Mouse (Mus musculus): ENCODE measurements around the gene Ankrd28. TPM values are rescaled to one million over a fixed set of nuclear protein-coding genes. Genes with fewer than 3 reads are reported as not detected.

The Ankrd28 gene
- polyA plus RNA-seq, 1 experiment from 2014 or later: 12.1 TPM

- Histone ChIP-seq H3K4me3 (ENCODE audit: low read depth, low read length) (no peak overlapping the region), H3K27me3 (ENCODE audit: control insufficient read depth, insufficient read depth, low read length) (no peaks in the 10 kb centered on the region), H3K4me2 (replicated peaks; ENCODE audit: low read depth, low read length) (no peak overlapping the region), H3K27ac (ENCODE audit: low read length) (no peak overlapping the region), H3K9ac (replicated peaks; ENCODE audit: low read depth, low read length) (no peak overlapping the region), H3K4me1 (ENCODE audit: control insufficient read depth, insufficient read depth, low read length) (no peaks in the 10 kb centered on the region), H3K9me3 (ENCODE audit: control insufficient read depth, low read depth, low read length) (no peaks in the 10 kb centered on the region), H3K36me3 (ENCODE audit: control insufficient read depth, insufficient read depth, low read length) (no peaks in the 10 kb centered on the region)
- ATAC-seq (ENCODE audit: insufficient number of reproducible peaks, insufficient read depth, low FRiP score, low read depth): no peak
- 72% methylated on average over 5 of the region's 5 CpGs for WGBS
These were observed 25.6 kb upstream of the Ankrd28 start for GRCm38 (mm10) chr14:31856007-31856406.

DNA sequence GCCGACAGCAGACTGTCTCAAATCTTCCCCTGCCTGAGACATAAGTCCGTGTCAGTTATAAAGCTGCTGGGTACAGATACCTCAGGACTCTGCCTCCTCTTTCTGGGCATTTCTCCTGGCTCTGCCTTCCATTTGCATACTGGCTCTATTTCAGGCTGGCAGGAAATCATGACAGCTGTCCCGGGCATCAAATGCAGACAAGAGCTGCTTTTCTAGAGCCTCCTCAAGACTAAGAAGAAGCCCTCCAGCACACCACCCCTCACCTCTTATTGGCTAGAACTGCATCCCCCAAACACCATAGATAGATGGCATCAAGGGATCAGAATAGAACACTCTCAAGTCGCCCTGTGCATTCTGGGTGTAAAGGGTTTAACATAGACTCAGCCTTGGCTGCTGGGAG, 24.2 kb upstream of the Ankrd28 start:
- no peak overlapping the region for H3K4me3 ChIP-seq (ENCODE audit: low read depth, low read length)
- H3K27ac ChIP-seq (ENCODE audit: low read length): no peak overlapping the region
- H3K27me3 ChIP-seq (ENCODE audit: control insufficient read depth, insufficient read depth, low read length): no peaks in the 10 kb centered on the region
- H3K36me3 ChIP-seq (ENCODE audit: control insufficient read depth, insufficient read depth, low read length): no peaks in the 10 kb centered on the region
- ATAC-seq (ENCODE audit: insufficient number of reproducible peaks, insufficient read depth, low FRiP score, low read depth): no peak
- no peaks in the 10 kb centered on the region for H3K9me3 ChIP-seq (ENCODE audit: control insufficient read depth, low read depth, low read length)
- no peak overlapping the region for H3K9ac ChIP-seq (replicated peaks; ENCODE audit: low read depth, low read length)
- no peaks in the 10 kb centered on the region for H3K4me1 ChIP-seq (ENCODE audit: control insufficient read depth, insufficient read depth, low read length)
- no peak overlapping the region for H3K4me2 ChIP-seq (replicated peaks; ENCODE audit: low read depth, low read length)
- WGBS: 73% methylated on average over 4 of the region's 4 CpGs

- no peak overlapping the region for H3K4me2 ChIP-seq (replicated peaks; ENCODE audit: low read depth, low read length)
- no peak overlapping the region for H3K27ac ChIP-seq (ENCODE audit: low read length)
- no peak overlapping the region for H3K4me3 ChIP-seq (ENCODE audit: low read depth, low read length)
- WGBS: 40% methylated on average over 4 of the region's 4 CpGs
- no peak overlapping the region for H3K9ac ChIP-seq (replicated peaks; ENCODE audit: low read depth, low read length)
- H3K27me3 ChIP-seq (ENCODE audit: control insufficient read depth, insufficient read depth, low read length): no peaks in the 10 kb centered on the region
- H3K4me1 ChIP-seq (ENCODE audit: control insufficient read depth, insufficient read depth, low read length): no peaks in the 10 kb centered on the region
- ATAC-seq (ENCODE audit: insufficient number of reproducible peaks, insufficient read depth, low FRiP score, low read depth): no peak
- H3K36me3 ChIP-seq (ENCODE audit: control insufficient read depth, insufficient read depth, low read length): no peaks in the 10 kb centered on the region
- no peaks in the 10 kb centered on the region for H3K9me3 ChIP-seq (ENCODE audit: control insufficient read depth, low read depth, low read length)
These were observed 13.1 kb upstream of the Ankrd28 start for GRCm38 (mm10) chr14:31843571-31843970.

DNA sequence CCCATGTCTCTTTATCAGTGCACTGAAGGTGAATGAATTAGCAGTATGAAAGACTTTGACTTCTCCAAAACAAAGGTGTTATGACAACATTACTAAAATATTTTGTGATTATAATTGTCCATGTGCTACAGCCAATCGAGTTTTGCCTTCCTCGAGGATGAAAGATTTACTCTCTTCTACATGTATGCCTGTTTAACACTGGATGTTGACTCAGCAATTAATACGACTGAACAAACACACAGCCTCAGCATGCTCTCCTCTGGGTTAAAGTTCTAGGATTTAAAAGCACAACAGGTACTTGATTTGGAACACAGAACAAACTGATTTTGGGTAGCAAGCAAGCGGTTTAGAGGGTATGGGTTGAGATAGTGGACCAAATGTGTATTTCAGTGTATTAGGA, 1.6 kb upstream of the Ankrd28 start:
- no peaks in the 10 kb centered on the region for H3K27me3 ChIP-seq (ENCODE audit: control insufficient read depth, insufficient read depth, low read length)
- 56% methylated on average over 4 of the region's 4 CpGs for WGBS
- ATAC-seq (ENCODE audit: insufficient number of reproducible peaks, insufficient read depth, low FRiP score, low read depth): no peak
- H3K4me2 ChIP-seq (replicated peaks; ENCODE audit: low read depth, low read length): no peak overlapping the region
- H3K27ac ChIP-seq (ENCODE audit: low read length): no peak overlapping the region
- H3K4me3 ChIP-seq (ENCODE audit: low read depth, low read length): no peak overlapping the region
- no peaks in the 10 kb centered on the region; the same call in 1 of the 2 replicates for H3K4me1 ChIP-seq (ENCODE audit: control insufficient read depth, insufficient read depth, low read length)
- no peaks in the 10 kb centered on the region for H3K36me3 ChIP-seq (ENCODE audit: control insufficient read depth, insufficient read depth, low read length)
- no peak overlapping the region for H3K9ac ChIP-seq (replicated peaks; ENCODE audit: low read depth, low read length)
- H3K9me3 ChIP-seq (ENCODE audit: control insufficient read depth, low read depth, low read length): no peaks in the 10 kb centered on the region

DNA sequence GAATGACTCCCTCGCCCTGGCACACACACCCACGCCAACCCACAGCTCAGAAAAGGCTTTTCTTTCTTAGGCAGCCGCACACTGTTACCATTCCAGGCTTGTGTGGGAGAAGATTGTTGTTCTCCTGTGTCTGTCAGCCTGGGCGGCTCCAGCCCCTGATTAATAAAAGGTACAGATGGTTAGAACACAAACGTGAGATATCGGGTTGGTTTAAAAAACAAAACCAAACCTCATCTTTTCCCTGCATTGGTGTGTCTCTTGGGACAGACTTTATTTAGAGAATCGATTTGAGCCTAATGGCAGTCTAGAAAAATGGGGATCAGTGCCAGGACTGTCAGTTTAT, 890 bp upstream of the Ankrd28 start:
- Histone ChIP-seq H3K9ac (replicated peaks; ENCODE audit: low read depth, low read length) (peak overlapping the region; percentile 42; the same call in 1 of the 2 replicates), H3K4me1 (ENCODE audit: control insufficient read depth, insufficient read depth, low read length) (no peaks in the 10 kb centered on the region; the same call in 1 of the 2 replicates), H3K27ac (ENCODE audit: low read length) (peak overlapping the region; percentile 92; the same call in 1 of the 2 replicates), H3K4me3 (ENCODE audit: low read depth, low read length) (peak overlapping the region; percentile 80), H3K27me3 (ENCODE audit: control insufficient read depth, insufficient read depth, low read length) (no peaks in the 10 kb centered on the region), H3K36me3 (ENCODE audit: control insufficient read depth, insufficient read depth, low read length) (no peaks in the 10 kb centered on the region), H3K9me3 (ENCODE audit: control insufficient read depth, low read depth, low read length) (no peaks in the 10 kb centered on the region), H3K4me2 (replicated peaks; ENCODE audit: low read depth, low read length) (peak overlapping the region; percentile 82)
- ATAC-seq (ENCODE audit: insufficient number of reproducible peaks, insufficient read depth, low FRiP score, low read depth): no peak
- WGBS: 5% methylated on average over 7 of the region's 7 CpGs

- Histone ChIP-seq H3K27ac (ENCODE audit: low read length) (peak overlapping the region; percentile 92), H3K9me3 (ENCODE audit: control insufficient read depth, low read depth, low read length) (no peaks in the 10 kb centered on the region), H3K4me2 (replicated peaks; ENCODE audit: low read depth, low read length) (peak overlapping the region; percentile 53), H3K27me3 (ENCODE audit: control insufficient read depth, insufficient read depth, low read length) (no peaks in the 10 kb centered on the region), H3K4me1 (ENCODE audit: control insufficient read depth, insufficient read depth, low read length) (no peaks in the 10 kb centered on the region; the same call in 1 of the 2 replicates), H3K36me3 (ENCODE audit: control insufficient read depth, insufficient read depth, low read length) (no peaks in the 10 kb centered on the region), H3K4me3 (ENCODE audit: low read depth, low read length) (peak overlapping the region; percentile 80), H3K9ac (replicated peaks; ENCODE audit: low read depth, low read length) (peak overlapping the region; percentile 81)
- WGBS: under 1% methylated on average over 96 of the region's 97 CpGs
- ATAC-seq (ENCODE audit: insufficient number of reproducible peaks, insufficient read depth, low FRiP score, low read depth): peak; percentile 23
These were observed 489 bp downstream of the Ankrd28 start for GRCm38 (mm10) chr14:31829761-31830562.

- Histone ChIP-seq H3K4me3 (ENCODE audit: low read depth, low read length) (no peak overlapping the region), H3K9me3 (ENCODE audit: control insufficient read depth, low read depth, low read length) (no peaks in the 10 kb centered on the region), H3K4me1 (ENCODE audit: control insufficient read depth, insufficient read depth, low read length) (no peaks in the 10 kb centered on the region; the same call in 1 of the 2 replicates), H3K4me2 (replicated peaks; ENCODE audit: low read depth, low read length) (no peak overlapping the region), H3K27ac (ENCODE audit: low read length) (no peak overlapping the region), H3K36me3 (ENCODE audit: control insufficient read depth, insufficient read depth, low read length) (no peaks in the 10 kb centered on the region), H3K27me3 (ENCODE audit: control insufficient read depth, insufficient read depth, low read length) (no peaks in the 10 kb centered on the region), H3K9ac (replicated peaks; ENCODE audit: low read depth, low read length) (no peak overlapping the region)
- no peak for ATAC-seq (ENCODE audit: insufficient number of reproducible peaks, insufficient read depth, low FRiP score, low read depth)
These were observed 3.2 kb downstream of the Ankrd28 start for GRCm38 (mm10) chr14:31827221-31827620.

GRCm38 (mm10) chr14:31809942-31810341, 20.5 kb downstream of the Ankrd28 start:
- no peak overlapping the region for H3K4me3 ChIP-seq (ENCODE audit: low read depth, low read length)
- H3K9ac ChIP-seq (replicated peaks; ENCODE audit: low read depth, low read length): no peak overlapping the region
- no peaks in the 10 kb centered on the region for H3K9me3 ChIP-seq (ENCODE audit: control insufficient read depth, low read depth, low read length)
- no peaks in the 10 kb centered on the region for H3K4me1 ChIP-seq (ENCODE audit: control insufficient read depth, insufficient read depth, low read length)
- H3K27ac ChIP-seq (ENCODE audit: low read length): no peak overlapping the region
- ATAC-seq (ENCODE audit: insufficient number of reproducible peaks, insufficient read depth, low FRiP score, low read depth): no peak
- WGBS: 91% methylated on average over 5 of the region's 5 CpGs
- no peaks in the 10 kb centered on the region for H3K27me3 ChIP-seq (ENCODE audit: control insufficient read depth, insufficient read depth, low read length)
- no peaks in the 10 kb centered on the region for H3K36me3 ChIP-seq (ENCODE audit: control insufficient read depth, insufficient read depth, low read length)
- H3K4me2 ChIP-seq (replicated peaks; ENCODE audit: low read depth, low read length): no peak overlapping the region

GRCm38 (mm10) chr14:31803791-31804190, 26.7 kb downstream of the Ankrd28 start:
- Histone ChIP-seq H3K27me3 (ENCODE audit: control insufficient read depth, insufficient read depth, low read length) (no peaks in the 10 kb centered on the region), H3K4me2 (replicated peaks; ENCODE audit: low read depth, low read length) (no peak overlapping the region), H3K9ac (replicated peaks; ENCODE audit: low read depth, low read length) (no peak overlapping the region), H3K4me1 (ENCODE audit: control insufficient read depth, insufficient read depth, low read length) (no peaks in the 10 kb centered on the region), H3K27ac (ENCODE audit: low read length) (no peak overlapping the region), H3K9me3 (ENCODE audit: control insufficient read depth, low read depth, low read length) (no peaks in the 10 kb centered on the region), H3K4me3 (ENCODE audit: low read depth, low read length) (no peak overlapping the region), H3K36me3 (ENCODE audit: control insufficient read depth, insufficient read depth, low read length) (no peaks in the 10 kb centered on the region)
- no peak for ATAC-seq (ENCODE audit: insufficient number of reproducible peaks, insufficient read depth, low FRiP score, low read depth)
- WGBS: 58% methylated on average over 2 of the region's 2 CpGs

Data from stomach, embryonic 14.5 days (tissue).